Mouse (Mus musculus): ENCODE results near the gene Rnf38. TPM values are rescaled to one million over a fixed set of nuclear protein-coding genes. Genes with fewer than 3 reads are reported as not detected.

Rnf38 gene
- polyA plus RNA-seq, 1 experiment, result 133 TPM

DNA sequence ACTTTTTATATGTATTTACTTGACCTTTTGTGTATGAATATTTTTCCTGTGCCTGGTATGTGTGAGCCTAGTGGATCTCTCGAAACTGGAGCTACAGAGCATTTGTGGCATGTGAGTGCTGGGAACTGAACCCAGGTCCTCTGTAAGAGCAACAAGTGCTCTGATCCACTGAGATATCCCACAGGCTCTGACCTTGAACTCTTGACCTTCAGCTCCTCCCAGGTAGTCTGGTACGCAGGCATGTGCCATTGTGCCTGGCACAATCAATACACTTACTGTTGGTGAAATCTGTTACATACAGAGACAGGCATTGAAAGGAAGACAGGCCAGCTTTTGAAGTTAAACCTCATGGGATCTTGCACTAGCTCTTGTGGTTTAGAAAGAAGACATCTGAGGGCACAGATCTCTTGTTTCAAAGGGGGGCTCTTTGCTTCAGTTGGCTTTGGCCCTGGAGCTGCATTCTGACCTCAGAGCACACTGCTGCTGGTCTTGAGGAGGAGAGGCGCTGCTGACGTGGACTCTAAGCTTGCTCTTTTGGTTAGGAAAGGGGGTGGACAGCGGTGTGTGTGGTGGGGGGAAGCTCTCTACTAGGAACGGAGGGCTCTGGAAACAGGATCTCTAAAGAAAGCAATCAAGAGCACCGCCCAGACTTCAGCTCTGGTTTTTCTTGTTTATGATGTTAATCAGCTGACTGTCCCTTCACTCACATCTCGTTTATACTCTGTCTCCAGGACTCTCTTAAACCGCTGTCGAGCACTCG, 135.8 kb downstream of the Rnf38 start:
- H3K9ac ChIP-seq (ENCODE audit: low read depth, poor library complexity, severe bottlenecking), result no peak overlapping the region
- H3K36me3 ChIP-seq (ENCODE audit: control insufficient read depth, insufficient read depth, low read length, poor library complexity, severe bottlenecking), result no peaks in the 10 kb centered on the region
- H3K4me3 ChIP-seq (ENCODE audit: low read depth, low read length), result no peak overlapping the region
- no peaks in the 10 kb centered on the region for H3K27me3 ChIP-seq (ENCODE audit: control insufficient read depth, insufficient read depth, low read length, poor library complexity, severe bottlenecking)
- TF ChIP-seq EP300 (IDR thresholded peaks at IDR 0.05; ENCODE audit: insufficient read depth, low read depth, low read length) (no peak), CTCF (IDR thresholded peaks at IDR 0.05; ENCODE audit: low read depth, low read length) (no peak), POLR2A (IDR thresholded peaks at IDR 0.05; ENCODE audit: insufficient read depth, low read length) (no peak)
- H3K27ac ChIP-seq (ENCODE audit: insufficient read depth, low read length), result no peak overlapping the region
- peaks cover 2% of the 10 kb centered on the region for H3K4me1 ChIP-seq (ENCODE audit: control insufficient read depth, insufficient read depth, low read length)
- H3K9me3 ChIP-seq (replicated peaks; ENCODE audit: control insufficient read depth, insufficient read depth, low read length, poor library complexity, severe bottlenecking), result no peaks in the 10 kb centered on the region

DNA sequence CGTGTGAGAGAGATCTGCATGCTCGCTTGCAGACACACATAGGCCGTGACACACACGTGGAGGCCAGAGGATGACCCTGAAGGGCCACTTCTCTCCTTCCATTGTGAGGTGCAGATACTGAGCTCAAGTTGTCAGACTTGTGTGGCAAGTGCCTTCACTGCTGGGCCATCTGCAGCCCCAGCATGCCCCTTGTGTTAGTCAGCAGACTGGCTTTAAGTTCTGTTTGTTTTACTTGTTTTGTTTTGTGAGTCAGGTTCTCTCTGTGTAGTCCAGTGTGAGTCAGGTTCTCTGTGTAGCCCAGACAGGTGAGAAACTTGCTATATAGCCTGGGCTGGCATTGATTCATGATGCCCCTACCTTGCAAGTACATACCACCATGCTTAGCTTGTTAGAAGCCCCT, 139.1 kb downstream of the Rnf38 start:
- no peaks in the 10 kb centered on the region for H3K9me3 ChIP-seq (replicated peaks; ENCODE audit: control insufficient read depth, insufficient read depth, low read length, poor library complexity, severe bottlenecking)
- H3K4me1 ChIP-seq (ENCODE audit: control insufficient read depth, insufficient read depth, low read length), result peaks cover 2% of the 10 kb centered on the region
- no peaks in the 10 kb centered on the region for H3K36me3 ChIP-seq (ENCODE audit: control insufficient read depth, insufficient read depth, low read length, poor library complexity, severe bottlenecking)
- TF ChIP-seq POLR2A (IDR thresholded peaks at IDR 0.05; ENCODE audit: insufficient read depth, low read length) (no peak), CTCF (IDR thresholded peaks at IDR 0.05; ENCODE audit: low read depth, low read length) (no peak), EP300 (IDR thresholded peaks at IDR 0.05; ENCODE audit: insufficient read depth, low read depth, low read length) (no peak)
- no peak overlapping the region for H3K27ac ChIP-seq (ENCODE audit: insufficient read depth, low read length)
- no peak overlapping the region for H3K4me3 ChIP-seq (ENCODE audit: low read depth, low read length)
- H3K9ac ChIP-seq (ENCODE audit: low read depth, poor library complexity, severe bottlenecking), result no peak overlapping the region
- no peaks in the 10 kb centered on the region for H3K27me3 ChIP-seq (ENCODE audit: control insufficient read depth, insufficient read depth, low read length, poor library complexity, severe bottlenecking)

DNA sequence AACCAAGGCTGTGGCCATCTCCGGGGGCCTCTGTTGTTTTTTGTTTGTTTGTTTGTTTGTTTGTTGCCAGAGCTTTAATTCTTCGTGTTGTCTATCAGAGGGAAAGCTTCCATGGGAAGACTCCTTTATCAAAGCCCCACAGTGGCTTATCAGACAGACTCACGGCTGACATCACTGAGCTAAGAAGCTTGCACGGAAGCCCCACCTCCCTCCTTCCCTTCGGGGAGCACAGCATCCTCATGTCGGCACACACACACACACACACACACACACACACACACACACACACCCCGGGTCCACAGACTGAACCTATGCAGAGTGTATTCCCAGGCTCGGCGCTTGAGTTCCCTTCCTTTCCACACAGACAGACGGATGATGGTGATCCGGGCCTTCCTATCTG, 141.2 kb downstream of the Rnf38 start:
- Histone ChIP-seq H3K9me3 (replicated peaks; ENCODE audit: control insufficient read depth, insufficient read depth, low read length, poor library complexity, severe bottlenecking) (no peaks in the 10 kb centered on the region), H3K36me3 (ENCODE audit: control insufficient read depth, insufficient read depth, low read length, poor library complexity, severe bottlenecking) (no peaks in the 10 kb centered on the region), H3K27me3 (ENCODE audit: control insufficient read depth, insufficient read depth, low read length, poor library complexity, severe bottlenecking) (no peaks in the 10 kb centered on the region), H3K4me1 (ENCODE audit: control insufficient read depth, insufficient read depth, low read length) (no peaks in the 10 kb centered on the region), H3K27ac (ENCODE audit: insufficient read depth, low read length) (no peak overlapping the region), H3K9ac (ENCODE audit: low read depth, poor library complexity, severe bottlenecking) (no peak overlapping the region), H3K4me3 (ENCODE audit: low read depth, low read length) (no peak overlapping the region)
- TF ChIP-seq EP300 (IDR thresholded peaks at IDR 0.05; ENCODE audit: insufficient read depth, low read depth, low read length), result no peak
- TF ChIP-seq CTCF (IDR thresholded peaks at IDR 0.05; ENCODE audit: low read depth, low read length), result no peak
- TF ChIP-seq POLR2A (IDR thresholded peaks at IDR 0.05; ENCODE audit: insufficient read depth, low read length), result no peak

DNA sequence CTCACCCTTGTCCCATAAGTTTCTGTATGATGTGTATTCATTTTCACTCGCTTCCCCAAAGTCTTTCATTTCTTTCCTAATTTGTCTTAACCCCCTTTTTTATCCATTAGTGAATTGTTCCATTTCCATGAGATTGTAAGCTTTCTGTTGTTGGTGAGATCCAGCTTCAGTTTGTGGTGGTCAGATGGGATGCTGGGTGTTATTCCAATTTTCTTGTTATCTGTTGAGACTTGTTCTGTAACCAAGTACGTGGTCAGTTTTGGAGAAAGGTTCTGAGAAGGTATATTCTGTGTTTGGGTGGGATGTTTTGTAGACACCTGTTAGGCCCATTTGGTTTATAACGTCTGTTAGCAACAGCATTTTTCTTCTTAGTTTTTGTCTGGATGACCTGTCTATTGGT, 148.0 kb downstream of the Rnf38 start:
- no peak overlapping the region for H3K27ac ChIP-seq (ENCODE audit: insufficient read depth, low read length)
- no peak overlapping the region for H3K4me3 ChIP-seq (ENCODE audit: low read depth, low read length)
- no peaks in the 10 kb centered on the region; the same call in 1 of the 2 replicates for H3K9me3 ChIP-seq (replicated peaks; ENCODE audit: control insufficient read depth, insufficient read depth, low read length, poor library complexity, severe bottlenecking)
- H3K9ac ChIP-seq (ENCODE audit: low read depth, poor library complexity, severe bottlenecking), result no peak overlapping the region
- no peaks in the 10 kb centered on the region for H3K4me1 ChIP-seq (ENCODE audit: control insufficient read depth, insufficient read depth, low read length)
- no peaks in the 10 kb centered on the region for H3K27me3 ChIP-seq (ENCODE audit: control insufficient read depth, insufficient read depth, low read length, poor library complexity, severe bottlenecking)
- TF ChIP-seq EP300 (IDR thresholded peaks at IDR 0.05; ENCODE audit: insufficient read depth, low read depth, low read length) (no peak), CTCF (IDR thresholded peaks at IDR 0.05; ENCODE audit: low read depth, low read length) (no peak)
- H3K36me3 ChIP-seq (ENCODE audit: control insufficient read depth, insufficient read depth, low read length, poor library complexity, severe bottlenecking), result no peaks in the 10 kb centered on the region

DNA sequence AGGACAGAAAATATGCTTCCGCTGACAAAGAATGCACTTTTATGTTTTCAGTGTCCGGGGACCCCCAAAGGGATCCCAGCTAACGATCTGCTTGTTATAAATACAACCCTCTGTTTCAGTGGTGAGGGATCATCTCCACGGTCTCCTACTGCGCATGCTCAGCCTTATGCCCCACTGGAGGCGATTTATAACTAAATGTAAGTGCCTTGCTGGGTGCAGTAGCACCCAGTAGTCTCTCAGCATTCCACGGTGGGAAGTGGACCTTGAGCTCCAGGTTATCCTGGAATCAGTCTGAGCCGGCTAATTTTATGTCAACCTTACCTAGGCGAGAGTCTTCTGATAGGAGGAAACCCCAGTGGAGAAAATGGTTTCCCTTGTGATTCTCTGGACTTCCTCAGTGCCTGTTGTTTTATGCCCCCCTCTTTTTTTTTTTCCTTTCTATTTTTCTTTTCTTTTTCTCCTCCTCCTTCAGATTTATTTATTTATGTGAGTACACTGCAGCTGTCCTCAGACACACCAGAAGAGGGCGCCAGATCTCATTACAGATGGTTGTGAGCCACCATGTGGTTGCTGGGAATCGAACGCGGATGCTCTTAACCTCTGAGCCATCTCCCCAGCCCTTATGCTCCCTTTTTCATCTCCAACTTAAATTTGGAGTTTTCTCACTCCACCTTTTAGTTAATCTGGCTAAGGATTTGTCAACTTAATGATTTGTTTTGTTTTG, 148.8 kb downstream of the Rnf38 start:
- H3K4me1 ChIP-seq (ENCODE audit: control insufficient read depth, insufficient read depth, low read length), result no peaks in the 10 kb centered on the region
- TF ChIP-seq EP300 (IDR thresholded peaks at IDR 0.05; ENCODE audit: insufficient read depth, low read depth, low read length) (no peak), CTCF (IDR thresholded peaks at IDR 0.05; ENCODE audit: low read depth, low read length) (peak; percentile 20)
- no peaks in the 10 kb centered on the region for H3K36me3 ChIP-seq (ENCODE audit: control insufficient read depth, insufficient read depth, low read length, poor library complexity, severe bottlenecking)
- H3K9me3 ChIP-seq (replicated peaks; ENCODE audit: control insufficient read depth, insufficient read depth, low read length, poor library complexity, severe bottlenecking), result no peaks in the 10 kb centered on the region; the same call in 1 of the 2 replicates
- H3K27ac ChIP-seq (ENCODE audit: insufficient read depth, low read length), result no peak overlapping the region
- H3K9ac ChIP-seq (ENCODE audit: low read depth, poor library complexity, severe bottlenecking), result no peak overlapping the region
- no peaks in the 10 kb centered on the region for H3K27me3 ChIP-seq (ENCODE audit: control insufficient read depth, insufficient read depth, low read length, poor library complexity, severe bottlenecking)
- no peak overlapping the region for H3K4me3 ChIP-seq (ENCODE audit: low read depth, low read length)

DNA sequence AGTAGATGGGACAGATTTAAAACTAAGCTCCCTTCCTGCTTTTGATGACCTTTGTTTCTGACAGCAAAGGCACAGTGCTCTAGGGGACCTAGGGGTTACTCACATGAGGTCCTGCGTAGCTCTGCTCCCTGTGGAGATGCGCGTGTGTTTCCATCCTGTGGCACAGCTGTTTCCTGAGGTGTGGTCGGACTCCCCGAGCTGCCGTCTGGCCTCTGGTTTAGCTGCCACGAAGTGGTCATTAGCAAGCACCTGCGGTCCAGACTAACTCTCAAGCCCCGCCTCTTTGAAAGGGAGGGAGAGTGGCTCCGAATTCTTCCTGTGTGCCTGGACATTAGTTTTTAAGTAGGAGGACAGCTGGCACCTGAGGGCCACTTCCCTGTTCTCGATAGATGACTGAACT, 149.6 kb downstream of the Rnf38 start, which contains the start of gene Gne:
TSS of gene Gne (minus strand) at position 233 of the 400 bp plus-strand sequence.
- Histone ChIP-seq H3K27me3 (ENCODE audit: control insufficient read depth, insufficient read depth, low read length, poor library complexity, severe bottlenecking) (no peaks in the 10 kb centered on the region), H3K4me3 (ENCODE audit: low read depth, low read length) (no peak within 1 kb of the TSS), H3K9ac (ENCODE audit: low read depth, poor library complexity, severe bottlenecking) (no peak within 1 kb of the TSS), H3K36me3 (ENCODE audit: control insufficient read depth, insufficient read depth, low read length, poor library complexity, severe bottlenecking) (no peaks in the 10 kb centered on the region), H3K9me3 (replicated peaks; ENCODE audit: control insufficient read depth, insufficient read depth, low read length, poor library complexity, severe bottlenecking) (no peaks in the 10 kb centered on the region; the same call in 1 of the 2 replicates), H3K4me1 (ENCODE audit: control insufficient read depth, insufficient read depth, low read length) (no peaks in the 10 kb centered on the region), H3K27ac (ENCODE audit: insufficient read depth, low read length) (no peak within 1 kb of the TSS)
- no peak for TF ChIP-seq POLR2A (IDR thresholded peaks at IDR 0.05; ENCODE audit: insufficient read depth, low read length)
- TF ChIP-seq EP300 (IDR thresholded peaks at IDR 0.05; ENCODE audit: insufficient read depth, low read depth, low read length), result peak; percentile 78
